Mouse (Mus musculus): ENCODE data around the gene St3gal3. TPM values are rescaled to one million over a fixed set of nuclear protein-coding genes. Genes with fewer than 3 reads are reported as not detected.

Gene St3gal3
- total RNA-seq (2014; rRNA removed) (50.2 and 50.9 TPM in 2 replicates), polyA plus RNA-seq (2015; fragmentation: Nextera tagmentation; extraction: Ambion mirVana) (11.3 and 11.8 TPM in 2 replicates)

DNA sequence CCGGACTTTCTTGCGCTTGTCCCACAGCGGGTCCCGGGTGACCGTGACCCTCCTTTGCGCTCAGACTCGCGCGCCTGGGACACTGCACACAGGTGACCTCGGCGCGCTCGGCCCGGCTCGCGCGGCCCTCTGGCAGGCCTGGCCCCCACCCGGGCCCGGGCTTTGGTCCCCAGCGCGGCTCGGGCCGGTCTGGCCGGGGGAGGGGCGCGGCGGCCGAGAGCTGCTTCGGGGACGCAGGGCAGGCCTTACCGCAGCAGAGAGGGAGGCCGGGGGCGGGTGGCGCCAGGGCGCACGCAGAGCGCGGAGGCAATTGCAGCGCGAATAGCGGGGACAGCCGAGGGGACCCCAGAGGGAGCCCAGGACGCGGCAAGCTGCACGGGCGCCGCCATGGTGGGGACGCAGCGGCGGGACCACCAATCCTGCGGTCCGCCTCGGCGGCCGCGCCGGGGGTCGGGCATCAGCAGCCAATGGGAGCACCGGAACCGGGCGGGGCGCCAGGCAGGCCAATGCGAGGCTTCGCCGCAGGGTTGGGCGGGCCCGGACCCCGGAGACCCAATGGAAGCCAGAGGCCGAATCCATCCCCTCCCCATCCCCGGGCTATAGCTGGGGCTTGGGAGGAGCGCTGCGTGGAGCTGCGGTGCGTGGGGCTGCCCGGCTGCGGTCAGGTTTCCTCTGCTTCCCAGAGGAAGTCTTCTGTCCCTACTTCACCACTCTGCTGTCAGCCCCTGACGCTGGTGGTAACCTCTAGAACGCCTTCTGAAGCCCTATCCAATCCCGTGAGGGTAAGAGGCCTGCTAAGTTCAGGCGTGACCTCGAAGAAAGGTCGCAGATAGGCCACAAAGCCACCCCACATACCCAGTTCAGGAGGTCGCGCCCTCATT is at the start of gene St3gal3:
St3gal3 (minus strand) TSS at position 430 of the 881 bp plus-strand sequence.
- ATAC-seq (peak; percentile 97), DNase-seq (ENCODE audit: low spot score) (peak; percentile 98)
- H3K9ac ChIP-seq (replicated peaks; ENCODE audit: low read length): peak within 1 kb of the TSS; percentile 78
- TF ChIP-seq CTCF (IDR thresholded peaks at IDR 0.05; ENCODE audit: low read depth): no peak
- peak within 1 kb of the TSS; percentile 89 for H3K4me2 ChIP-seq (ENCODE audit: low read depth, low read length)
- H3K27me3 ChIP-seq (ENCODE audit: insufficient read depth, low read length): no peaks in the 10 kb centered on the region
- peaks cover 8% of the 10 kb centered on the region for H3K36me3 ChIP-seq (ENCODE audit: insufficient read depth, low read length)
- under 1% methylated on average over 72 of the region's 84 CpGs for WGBS
- H3K27ac ChIP-seq: peak within 1 kb of the TSS; percentile 80
- H3K4me3 ChIP-seq (ENCODE audit: low read length): peak within 1 kb of the TSS; percentile 98
- H3K9me3 ChIP-seq (ENCODE audit: low read length): no peaks in the 10 kb centered on the region
- peaks cover 4% of the 10 kb centered on the region for H3K4me1 ChIP-seq (ENCODE audit: insufficient read depth, low read length)

- peaks cover 4% of the 10 kb centered on the region; the same call in 1 of the 2 replicates for H3K4me1 ChIP-seq (ENCODE audit: insufficient read depth, low read length)
- DNase-seq (ENCODE audit: low spot score) (no peak), ATAC-seq (peak; percentile 16; the same call in 1 of the 2 replicates)
- peak overlapping the region; percentile 33 for H3K9ac ChIP-seq (replicated peaks; ENCODE audit: low read length)
- H3K9me3 ChIP-seq (ENCODE audit: low read length): no peaks in the 10 kb centered on the region
- 13% methylated on average over 17 of the region's 17 CpGs for whole genome bisulfite sequencing
- TF ChIP-seq CTCF (IDR thresholded peaks at IDR 0.05; ENCODE audit: low read depth): no peak
- H3K27me3 ChIP-seq (ENCODE audit: insufficient read depth, low read length): no peaks in the 10 kb centered on the region
- H3K36me3 ChIP-seq (ENCODE audit: insufficient read depth, low read length): peaks cover 15% of the 10 kb centered on the region
- peak overlapping the region; percentile 82 for H3K27ac ChIP-seq
- H3K4me2 ChIP-seq (ENCODE audit: low read depth, low read length): peak overlapping the region; percentile 61
- H3K4me3 ChIP-seq (ENCODE audit: low read length): peak overlapping the region; percentile 82
These were observed 45.8 kb upstream of the St3gal3 start for GRCm38 (mm10) chr4:118180301-118181080.

- TF ChIP-seq CTCF (IDR thresholded peaks at IDR 0.05; ENCODE audit: low read depth): no peak
- H3K4me3 ChIP-seq (ENCODE audit: low read length): peak within 1 kb of the TSS; percentile 82
- under 1% methylated on average over 38 of the region's 38 CpGs for WGBS
- H3K27me3 ChIP-seq (ENCODE audit: insufficient read depth, low read length): no peaks in the 10 kb centered on the region
- H3K9ac ChIP-seq (replicated peaks; ENCODE audit: low read length): peak within 1 kb of the TSS; percentile 77
- peaks cover 22% of the 10 kb centered on the region for H3K36me3 ChIP-seq (ENCODE audit: insufficient read depth, low read length)
- H3K9me3 ChIP-seq (ENCODE audit: low read length): no peaks in the 10 kb centered on the region
- peak within 1 kb of the TSS; percentile 61 for H3K4me2 ChIP-seq (ENCODE audit: low read depth, low read length)
- H3K4me1 ChIP-seq (ENCODE audit: insufficient read depth, low read length): peaks cover 4% of the 10 kb centered on the region; the same call in 1 of the 2 replicates
- peak; percentile 100 for ATAC-seq
- DNase-seq (ENCODE audit: low spot score): peak; percentile 100
- H3K27ac ChIP-seq: peak within 1 kb of the TSS; percentile 95
These were observed 45.0 kb upstream of the St3gal3 start, which contains the start of gene Kdm4a for GRCm38 (mm10) chr4:118179467-118180300. Gene Kdm4a (minus strand): TSS chr4:118180043.

GRCm38 (mm10) chr4:118178952-118179466 is 44.3 kb upstream of the St3gal3 start:
- ATAC-seq: no peak
- Histone ChIP-seq H3K4me1 (ENCODE audit: insufficient read depth, low read length) (peaks cover 4% of the 10 kb centered on the region; the same call in 1 of the 2 replicates), H3K9me3 (ENCODE audit: low read length) (no peaks in the 10 kb centered on the region), H3K4me3 (ENCODE audit: low read length) (peak overlapping the region; percentile 82), H3K9ac (replicated peaks; ENCODE audit: low read length) (peak overlapping the region; percentile 77), H3K27me3 (ENCODE audit: insufficient read depth, low read length) (no peaks in the 10 kb centered on the region), H3K4me2 (ENCODE audit: low read depth, low read length) (peak overlapping the region; percentile 61), H3K27ac (peak overlapping the region; percentile 95), H3K36me3 (ENCODE audit: insufficient read depth, low read length) (peaks cover 28% of the 10 kb centered on the region)
- no peak for TF ChIP-seq CTCF (IDR thresholded peaks at IDR 0.05; ENCODE audit: low read depth)
- under 1% methylated on average over 12 of the region's 12 CpGs for WGBS
- DNase-seq (ENCODE audit: low spot score): no peak

DNA sequence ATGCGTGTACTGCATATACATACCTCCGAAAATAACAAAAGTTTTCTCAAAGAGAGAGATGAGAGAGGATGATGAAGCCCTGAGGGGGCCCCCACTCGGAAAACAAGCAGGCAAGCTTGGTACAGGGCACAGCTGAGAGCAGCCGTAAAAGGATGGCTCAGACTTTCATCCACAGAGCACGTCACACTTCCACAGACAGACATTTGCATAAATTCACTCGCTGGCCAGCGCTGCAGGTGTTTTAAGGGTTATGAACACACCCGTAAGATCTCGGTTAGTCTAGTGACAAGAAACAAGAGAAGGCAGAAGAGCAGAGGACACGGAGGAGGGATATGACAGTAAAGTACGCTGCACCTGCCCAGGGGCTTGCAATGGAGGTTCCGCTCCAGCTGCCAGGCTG is 37.7 kb upstream of the St3gal3 start:
- H3K27ac ChIP-seq: no peak overlapping the region
- no peak for TF ChIP-seq CTCF (IDR thresholded peaks at IDR 0.05; ENCODE audit: low read depth)
- ATAC-seq (no peak), DNase-seq (ENCODE audit: low spot score) (no peak)
- H3K36me3 ChIP-seq (ENCODE audit: insufficient read depth, low read length): peaks cover 83% of the 10 kb centered on the region
- no peak overlapping the region for H3K4me2 ChIP-seq (ENCODE audit: low read depth, low read length)
- no peak overlapping the region for H3K4me3 ChIP-seq (ENCODE audit: low read length)
- 86% methylated on average over 12 of the region's 12 CpGs for WGBS
- H3K9me3 ChIP-seq (ENCODE audit: low read length): no peaks in the 10 kb centered on the region
- no peaks in the 10 kb centered on the region for H3K27me3 ChIP-seq (ENCODE audit: insufficient read depth, low read length)
- no peak overlapping the region for H3K9ac ChIP-seq (replicated peaks; ENCODE audit: low read length)
- no peaks in the 10 kb centered on the region; the same call in 1 of the 2 replicates for H3K4me1 ChIP-seq (ENCODE audit: insufficient read depth, low read length)

All from hindbrain, postnatal 0 days (tissue).